Mouse (Mus musculus): ENCODE measurements at regions not wholly inside any gene's neighbourhood (a gene's known extent, or its start where the extent isn't known, plus 50 kb on each side); places are given as distances from the start of the nearest gene placed in this dataset.
"Not testable (repeated sequence)": the region's sequence is repeated elsewhere in the genome, so short reads cannot be mapped to it uniquely, and the experiment has no call there.

DNA sequence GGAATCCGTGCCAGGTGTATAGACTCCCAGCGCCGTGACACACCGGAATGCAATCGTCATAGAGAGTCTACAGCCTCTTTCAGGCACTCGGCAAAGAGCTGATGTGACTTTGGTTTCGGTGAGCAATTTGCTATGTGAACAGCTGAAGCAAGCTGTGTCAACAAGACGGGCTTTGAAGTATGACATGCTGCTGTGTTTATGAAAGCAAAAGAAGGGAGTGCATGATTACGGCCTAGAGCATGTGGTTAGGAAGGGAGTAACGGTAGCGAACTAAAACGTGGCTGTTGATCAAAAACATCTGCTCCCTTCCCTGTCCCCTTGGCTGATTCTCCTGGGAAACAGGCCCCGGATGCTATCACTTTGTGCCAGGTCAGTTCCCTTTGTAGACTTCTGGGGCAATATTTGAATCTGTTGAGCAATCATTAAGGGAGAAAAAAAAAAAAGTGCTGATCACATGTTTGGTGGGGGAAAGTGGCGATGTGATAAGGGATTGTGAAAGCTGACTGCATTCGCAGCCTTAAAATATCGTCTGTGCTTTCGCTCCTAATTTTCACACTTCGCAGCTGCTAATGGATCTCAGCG is 764.3 kb downstream of the Robo2 start:
- DNase-seq = peak; percentile 97

GRCm38 (mm10) chr16:73613017-73613416 is 798.6 kb downstream of the Robo2 start:
- DNase-seq = no peak

DNA sequence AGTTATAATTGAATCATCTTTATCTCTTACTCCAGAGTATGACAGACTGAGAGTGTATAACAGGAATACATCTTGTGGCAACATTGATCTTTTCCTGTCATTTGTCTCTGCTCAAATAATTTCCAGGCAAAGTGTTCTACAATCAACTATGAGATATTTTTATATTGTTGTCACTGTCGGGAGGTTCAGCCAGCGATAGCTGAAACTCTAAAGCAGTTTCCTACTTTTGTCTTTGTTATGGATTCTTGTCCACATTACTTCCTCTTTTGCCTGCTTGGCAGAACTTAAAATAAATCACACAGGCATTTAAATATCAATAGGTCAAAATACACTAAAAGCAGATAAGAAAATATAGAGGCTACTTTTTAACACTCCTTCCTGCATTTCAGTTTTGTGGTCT is 820.2 kb downstream of the Robo2 start:
- DNase-seq = no peak

- no peak for DNase-seq
Measured at GRCm38 (mm10) chr16:73561216-73561615, 850.4 kb downstream of the Robo2 start.

GRCm38 (mm10) chr16:73556940-73557339 is 854.7 kb downstream of the Robo2 start:
- DNase-seq = no peak

GRCm38 (mm10) chr16:73543651-73544050 is 868.0 kb downstream of the Robo2 start:
- DNase-seq = no peak

- no peak for DNase-seq
Measured at GRCm38 (mm10) chr16:73538040-73538439, 873.6 kb downstream of the Robo2 start.

GRCm38 (mm10) chr16:73537541-73537940 is 874.1 kb downstream of the Robo2 start:
- DNase-seq = no peak

DNA sequence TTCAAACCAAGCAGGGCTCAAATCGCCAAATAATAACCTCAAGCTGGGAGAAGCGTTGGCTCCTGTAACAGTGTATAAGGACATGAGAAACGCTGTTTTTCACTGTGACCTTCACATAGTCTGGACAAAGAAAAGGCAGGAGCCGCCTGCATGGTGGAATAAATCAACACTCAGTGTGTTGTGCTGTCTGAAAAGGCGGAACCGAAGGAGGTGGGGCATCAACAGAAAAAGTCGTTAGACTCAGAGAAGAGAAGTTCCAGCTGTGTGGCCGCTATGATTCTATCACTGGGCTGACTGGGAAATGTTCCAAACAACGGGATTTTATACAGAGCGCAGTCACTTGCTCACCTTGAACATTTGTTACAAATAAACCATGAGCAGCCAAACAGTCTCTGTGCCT is 881.4 kb downstream of the Robo2 start:
- DNase-seq = no peak

DNA sequence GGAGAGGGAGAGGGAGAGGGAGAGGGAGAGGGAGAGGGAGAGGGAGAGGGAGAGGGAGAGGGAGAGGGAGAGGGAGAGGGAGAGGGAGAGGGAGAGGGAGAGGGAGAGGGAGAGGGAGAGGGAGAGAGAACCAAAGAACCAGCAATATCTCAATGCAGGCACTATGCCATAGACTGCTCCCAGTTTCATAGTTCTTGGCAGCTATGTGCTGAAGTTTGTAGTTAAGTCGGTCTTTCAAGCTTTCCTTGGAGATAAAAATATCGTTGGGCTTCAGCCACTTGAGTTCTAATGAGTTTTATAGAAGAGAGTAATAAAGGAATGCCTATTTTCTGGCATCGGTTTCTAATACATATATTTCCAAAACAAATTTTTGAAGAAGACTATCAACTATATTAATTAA is 888.7 kb downstream of the Robo2 start:
- not testable (repeated sequence) for DNase-seq

DNA sequence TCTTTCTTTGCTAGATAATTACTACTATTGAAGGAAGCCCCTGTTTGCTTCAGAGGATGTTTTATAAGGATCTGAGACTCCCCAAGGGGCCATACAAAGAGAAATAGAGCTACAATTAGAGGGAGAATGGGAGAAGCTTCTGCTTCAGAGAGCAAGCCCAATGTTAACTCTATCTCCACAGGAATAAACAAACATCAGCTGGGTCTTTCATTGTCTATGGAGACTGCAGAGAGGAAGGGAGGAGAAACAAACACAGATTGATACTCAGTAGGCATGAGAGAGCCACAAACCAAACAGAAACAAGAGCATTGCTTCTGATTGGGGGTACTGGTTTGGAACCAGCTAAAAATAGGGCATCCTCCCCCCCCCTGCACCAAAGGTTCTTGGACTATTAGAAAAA is 906.9 kb downstream of the Robo2 start:
- no peak for DNase-seq

GRCm38 (mm10) chr16:73498636-73499208 is 912.9 kb downstream of the Robo2 start:
- DNase-seq = no peak

- DNase-seq = no peak
Measured at GRCm38 (mm10) chr16:73483214-73483856, 928.3 kb downstream of the Robo2 start.

- peak; percentile 91 for DNase-seq
Measured at GRCm38 (mm10) chr16:73482176-73482575, 929.4 kb downstream of the Robo2 start.

DNA sequence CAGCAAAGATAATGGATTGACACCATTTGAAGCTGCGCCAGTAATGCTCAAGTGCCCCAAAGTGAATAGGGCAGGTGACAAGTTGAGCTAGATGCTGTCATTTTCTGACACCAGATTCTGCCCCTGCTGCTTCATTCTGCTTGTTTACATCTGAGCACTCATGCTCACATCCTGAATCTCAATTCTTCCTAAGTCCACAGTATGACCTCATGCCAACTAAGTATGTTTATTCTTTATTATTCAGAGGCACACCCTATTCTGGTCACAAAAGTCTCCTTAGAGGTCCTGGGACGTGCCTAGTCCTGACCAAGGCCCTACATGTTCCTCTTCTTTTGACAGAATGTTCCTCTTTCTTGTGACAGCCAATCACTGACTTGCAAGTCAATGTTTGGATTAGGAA is 938.1 kb downstream of the Robo2 start:
- DNase-seq = no peak

GRCm38 (mm10) chr16:73471547-73471946 is 940.1 kb downstream of the Robo2 start:
- peak; percentile 92 for DNase-seq

DNA sequence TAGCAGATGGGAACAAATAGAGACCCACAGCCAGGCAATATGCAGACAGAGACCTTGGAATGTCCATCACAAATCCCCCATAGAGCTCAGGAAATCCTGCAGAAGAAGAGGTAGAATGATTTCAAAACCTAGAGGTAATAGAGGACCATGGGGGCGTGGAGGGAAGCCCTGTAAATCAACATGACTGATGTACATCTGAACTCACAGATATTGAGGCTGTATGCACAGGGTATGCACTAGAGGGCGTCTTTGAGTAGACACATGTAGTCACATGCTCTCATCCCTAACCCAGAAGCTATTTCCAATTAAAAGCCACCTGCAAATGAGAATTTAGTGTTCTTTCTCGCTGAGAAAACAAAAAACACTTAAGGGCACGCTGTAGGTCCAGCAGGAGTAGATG is 941.1 kb downstream of the Robo2 start:
- peak; percentile 82 for DNase-seq

DNA sequence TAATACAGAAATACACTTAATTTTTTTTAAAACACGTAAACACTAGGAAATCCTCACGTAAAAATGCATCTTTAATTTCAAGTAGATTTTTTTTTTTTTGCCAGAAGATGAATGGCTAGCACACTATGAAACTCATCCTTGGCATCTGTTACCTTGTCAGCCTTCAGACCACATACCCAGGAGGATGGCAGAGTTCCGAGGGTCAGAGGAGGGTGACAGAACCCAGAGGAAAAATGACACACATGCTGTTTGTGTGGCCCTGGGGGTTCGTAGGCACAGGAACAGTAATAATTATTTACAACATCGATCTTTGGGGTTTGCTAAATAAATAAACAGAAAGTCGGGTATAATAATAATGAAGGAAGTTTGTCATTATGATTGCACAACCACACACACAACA is 945.3 kb downstream of the Robo2 start:
- no peak for DNase-seq

GRCm38 (mm10) chr16:73462516-73462915 is 949.1 kb downstream of the Robo2 start:
- no peak for DNase-seq

DNA sequence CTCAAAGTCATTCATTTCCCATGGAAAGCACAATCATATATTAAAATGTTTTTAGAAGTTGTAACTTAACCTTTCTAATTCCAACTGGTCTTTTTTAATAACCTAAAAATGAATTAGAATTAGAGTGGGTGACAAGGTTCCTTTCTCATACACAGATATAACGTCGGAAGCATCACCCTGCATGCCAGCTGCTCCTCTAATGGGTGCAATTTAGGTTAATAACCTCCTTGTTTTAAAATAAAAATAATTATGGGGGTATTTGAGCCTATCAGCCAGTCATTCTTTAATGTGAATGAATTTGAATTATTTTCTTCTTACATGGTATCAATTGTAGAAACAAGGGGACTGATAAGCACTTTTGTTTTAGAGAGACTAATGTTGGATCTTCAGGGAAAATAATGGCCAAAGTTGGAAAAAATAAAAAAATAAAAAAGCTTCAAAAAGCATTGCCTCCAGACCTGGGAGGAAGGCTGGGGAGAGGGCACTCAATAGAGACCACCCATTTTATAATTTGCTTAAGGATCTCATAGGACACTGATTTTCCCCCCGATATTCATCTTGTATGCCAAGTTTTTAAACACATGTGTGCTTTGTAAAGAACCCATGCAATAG is 960.9 kb downstream of the Robo2 start:
- no peak for DNase-seq

GRCm38 (mm10) chr16:73449836-73450235 is 961.8 kb downstream of the Robo2 start:
- DNase-seq = peak; percentile 31

DNA sequence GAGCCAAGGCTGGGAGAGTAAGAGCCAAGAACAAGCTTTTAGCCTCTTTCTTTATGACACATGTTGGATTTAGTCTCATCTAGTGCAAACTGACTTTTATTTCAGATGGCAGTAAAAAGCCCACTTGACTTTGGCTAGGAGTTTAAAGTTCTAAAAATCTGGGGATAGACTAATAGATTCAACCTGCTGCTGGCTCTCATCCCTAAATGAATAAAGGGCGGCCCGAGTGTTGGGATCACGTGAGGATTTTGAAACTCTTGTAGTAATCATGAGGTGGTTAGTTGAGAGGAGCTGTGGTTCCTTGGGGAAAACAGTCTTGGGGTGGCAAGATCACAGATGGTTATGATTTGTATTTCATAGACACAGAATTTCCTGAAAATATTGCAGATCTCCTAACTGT is 975.9 kb downstream of the Robo2 start:
- DNase-seq = no peak

DNA sequence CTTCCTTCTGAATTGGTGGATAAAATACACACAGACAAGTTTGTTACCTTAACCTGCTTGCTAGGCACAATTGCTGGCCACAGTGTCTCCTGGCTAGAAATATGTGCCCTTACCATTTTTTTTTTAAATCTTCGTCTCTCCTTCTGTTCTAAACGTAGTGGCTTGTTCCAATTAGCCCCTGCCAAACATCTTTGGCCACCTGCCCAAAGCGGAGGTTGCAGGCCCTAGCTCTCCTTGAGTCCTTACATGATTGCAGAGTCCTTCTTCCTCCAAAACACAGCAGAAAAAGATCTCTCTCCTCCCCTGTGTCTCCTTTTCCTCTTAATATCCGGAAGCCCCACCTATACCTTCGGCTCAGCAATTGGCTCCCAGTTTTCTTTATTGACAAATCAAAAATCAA is 986.8 kb downstream of the Robo2 start:
- DNase-seq = no peak

DNA sequence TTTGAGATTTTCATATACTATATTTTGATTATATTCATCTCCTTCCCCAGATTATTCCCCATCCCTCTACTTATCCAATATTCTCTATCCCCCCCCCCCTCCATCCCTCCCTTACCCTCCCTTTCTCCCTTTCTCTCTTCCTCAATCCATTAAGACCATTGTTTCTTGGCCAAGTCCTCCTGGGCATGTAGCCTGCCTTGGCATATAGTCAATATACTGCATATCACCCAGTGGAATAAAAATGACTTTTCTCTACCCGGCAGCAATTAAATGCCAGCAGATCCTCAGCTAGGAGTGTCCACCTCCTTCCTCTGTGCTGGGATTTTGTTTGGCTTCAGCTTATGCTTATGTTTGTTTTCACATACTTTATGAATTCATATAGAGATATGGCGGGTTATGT is 987.3 kb downstream of the Robo2 start:
- no peak for DNase-seq
